Mouse (Mus musculus): ENCODE results near the gene Kazn.

DNA sequence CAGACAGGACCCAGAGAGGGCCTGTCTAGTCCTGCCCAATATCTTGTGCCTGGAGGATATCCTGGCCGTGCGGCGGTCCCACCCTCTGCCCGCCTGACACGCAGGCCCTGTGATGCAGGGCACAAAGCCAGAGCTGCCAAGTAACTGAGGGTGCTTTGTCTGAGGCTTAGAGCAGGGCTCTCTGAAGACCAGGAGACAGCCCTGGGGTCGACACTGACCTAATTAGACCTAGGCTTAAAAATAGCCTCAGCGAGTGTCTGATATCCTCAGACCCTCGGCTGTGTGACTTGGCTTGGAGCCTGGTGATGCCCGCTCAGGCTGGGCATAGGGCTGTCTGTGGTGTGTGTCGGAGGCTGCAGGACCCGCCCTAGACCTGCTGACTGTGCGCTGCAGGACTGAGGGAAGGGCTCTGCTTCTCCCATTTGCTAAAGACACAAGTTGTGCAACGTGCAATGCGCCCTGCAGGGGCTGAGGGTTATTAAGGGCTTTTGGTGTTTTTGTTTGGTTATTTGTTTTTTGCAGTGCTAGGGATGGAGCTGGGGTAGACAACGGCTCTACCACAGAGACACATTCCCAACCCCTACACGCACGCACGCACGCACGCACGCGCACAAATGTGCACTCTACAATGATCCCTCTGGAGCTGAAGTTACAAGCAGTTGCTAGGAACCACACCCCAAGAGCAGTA lies 181.5 kb downstream of the Kazn start:
- TF ChIP-seq POLR2A (IDR thresholded peaks at IDR 0.05; ENCODE audit: insufficient read depth, low read length) (no peak), CTCF (IDR thresholded peaks at IDR 0.05; ENCODE audit: low read depth, low read length) (no peak), EP300 (IDR thresholded peaks at IDR 0.05; ENCODE audit: insufficient read depth, low read depth, low read length) (no peak)

Data from ES-Bruce4 (cell line).